In genomic region chr10:126911479-126911878, GRCm38 (mm10) we compare ENCODE assay signal across 23 mouse cellular contexts.
"Had no signal": no experiment of that assay in that cellular context is flagged by ENCODE, and none has a peak within 500 bp of the region (broad histone marks: within the 10 kb centered on the region; RNA-seq: fewer than 3 reads in every experiment).

No protein-coding gene starts in this region.

- H3K9me3 ChIP-seq: heart, embryonic 10.5 days; heart, embryonic 12.5 days; hindbrain, embryonic 10.5 days; hindbrain, embryonic 13.5 days; hindbrain, embryonic 15.5 days; limb, embryonic 10.5 days; limb, embryonic 12.5 days had no signal

- H3K4me3 ChIP-seq: heart, embryonic 10.5 days; heart, embryonic 12.5 days; hindbrain, embryonic 10.5 days; hindbrain, embryonic 13.5 days; hindbrain, embryonic 15.5 days; layer of hippocampus, adult 2 months; left cerebral cortex, adult 2 months; limb, embryonic 10.5 days; limb, embryonic 12.5 days had no signal

- ATAC-seq: hindbrain, postnatal 0 days had no signal

- H3K27me3 ChIP-seq: hindbrain, embryonic 13.5 days; hindbrain, embryonic 15.5 days; limb, embryonic 12.5 days had no signal

- H3K9ac ChIP-seq: heart, embryonic 12.5 days; hindbrain, embryonic 13.5 days; hindbrain, embryonic 15.5 days; limb, embryonic 12.5 days; liver, embryonic 14.5 days had no signal

- H3K27ac ChIP-seq: heart, embryonic 10.5 days; hindbrain, embryonic 10.5 days; hindbrain, embryonic 13.5 days; hindbrain, embryonic 15.5 days; hindbrain, postnatal 0 days; layer of hippocampus, adult 2 months; left cerebral cortex, adult 2 months; limb, embryonic 10.5 days; limb, embryonic 12.5 days; liver, embryonic 14.5 days had no signal

- H3K4me2 ChIP-seq: heart, embryonic 12.5 days; hindbrain, embryonic 13.5 days; hindbrain, embryonic 15.5 days; limb, embryonic 12.5 days; liver, embryonic 11.5 days had no signal

- DNase-seq: gastrocnemius, postnatal 10 days; gastrocnemius, postnatal 25 days; heart, adult 18-20 months; heart, postnatal 10 days; heart, postnatal 4 days; kidney, adult 18-20 months; kidney, adult 8-10 months; kidney, postnatal 10 days; kidney, postnatal 25 days; kidney, postnatal 4 days; liver had no signal

- H3K4me1 ChIP-seq: heart, embryonic 10.5 days; heart, embryonic 12.5 days; hindbrain, embryonic 10.5 days; hindbrain, embryonic 13.5 days; hindbrain, embryonic 15.5 days; limb, embryonic 10.5 days; limb, embryonic 12.5 days had no signal

- H3K36me3 ChIP-seq: heart, embryonic 10.5 days; heart, embryonic 12.5 days; hindbrain, embryonic 10.5 days; hindbrain, embryonic 13.5 days; hindbrain, embryonic 15.5 days; limb, embryonic 10.5 days; limb, embryonic 12.5 days had no signal
